Mouse (Mus musculus) CH12.LX (cell line): ENCODE measurements around the gene Pkdrej. TPM values are rescaled to one million over a fixed set of nuclear protein-coding genes. Genes with fewer than 3 reads are reported as not detected.

Experiments
- DNase-seq: peaks from one replicate; pipeline ENCODE4 v3.0.0-alpha.2; 2013; ENCODE audit errors: extremely low read depth
- H3K27ac ChIP-seq: 2 replicates; pipeline ENCODE4 v1.5.1; 2012; ENCODE audit warnings: low read depth, mild to moderate bottlenecking, control low read depth, moderate library complexity; ENCODE audit not compliant: insufficient read depth
- H3K27me3 ChIP-seq: replicated peaks from 2 replicates; pipeline ENCODE3; 2012; ENCODE audit warnings: inconsistent platforms
- H3K36me3 ChIP-seq, 2 experiments: replicated peaks in 1 of 2; 2 replicates each; pipeline versions ENCODE3 to v1.6.1; 2012; ENCODE audit warnings: inconsistent platforms in 1 of 2, low read length in 1 of 2, mild to moderate bottlenecking in 1 of 2, mixed read lengths in 1 of 2, moderate library complexity in 1 of 2; ENCODE audit not compliant: control insufficient read depth in 1 of 2, insufficient read depth in 1 of 2
- H3K4me1 ChIP-seq, 2 experiments: 2 replicates each; pipeline ENCODE4 v1.6.1; 2012; ENCODE audit warnings: inconsistent platforms in 1 of 2, moderate library complexity in 1 of 2; ENCODE audit not compliant: insufficient read depth in 2 of 2, control insufficient read depth in 1 of 2
- H3K4me2 ChIP-seq: 2 replicates; pipeline ENCODE4 v1.6.1; 2012; ENCODE audit warnings: low read depth, mild to moderate bottlenecking, control low read depth; ENCODE audit not compliant: poor library complexity, insufficient read depth, severe bottlenecking
- H3K4me3 ChIP-seq, 3 experiments: fragments of 150-350 bp in 1 of 3; sonication (generic) in 1 of 3; replicated peaks in 1 of 3; 2 replicates each; pipeline versions ENCODE3 to v1.5.1; 2011 to 2012; ENCODE audit warnings: low read depth in 2 of 3, low read length in 2 of 3, mild to moderate bottlenecking in 2 of 3, moderate library complexity in 2 of 3, control low read depth in 1 of 3, improper control_type of control experiment in 1 of 3, inconsistent platforms in 1 of 3, mixed read lengths in 1 of 3; ENCODE audit not compliant: poor library complexity in 1 of 3
- H3K79me2 ChIP-seq: replicated peaks from 2 replicates; pipeline ENCODE4 v1.6.1; 2012; ENCODE audit warnings: mild to moderate bottlenecking, moderate library complexity; ENCODE audit not compliant: control insufficient read depth, poor library complexity, insufficient read depth, severe bottlenecking; ENCODE audit errors: extremely low read depth
- H3K9ac ChIP-seq: 2 replicates; pipeline ENCODE4 v1.6.1; 2012; ENCODE audit warnings: low read depth, mild to moderate bottlenecking, control low read depth, moderate library complexity; ENCODE audit not compliant: insufficient read depth
- H3K9me3 ChIP-seq: replicated peaks from 2 replicates; pipeline ENCODE3; 2012; ENCODE audit warnings: low read length, inconsistent platforms, mixed read lengths
- BHLHE40 ChIP-seq: IDR thresholded peaks from 2 replicates; pipeline ENCODE4 v1.6.1; 2011; ENCODE audit warnings: mild to moderate bottlenecking, low read depth, low read length, improper control_type of control experiment
- CHD2 ChIP-seq: IDR thresholded peaks from 2 replicates; pipeline ENCODE4 v1.6.1; 2011; ENCODE audit warnings: low read length, improper control_type of control experiment
- CTCF ChIP-seq, 2 experiments: IDR thresholded peaks in 1 of 2; conservative IDR thresholded peaks in 1 of 2; 2 replicates each; pipeline ENCODE4 v1.5.1; 2011 to 2012; ENCODE audit warnings: low read depth in 2 of 2, low read length in 2 of 2, improper control_type of control experiment in 1 of 2, inconsistent platforms in 1 of 2, mild to moderate bottlenecking in 1 of 2, moderate library complexity in 1 of 2
- GABPA ChIP-seq: IDR thresholded peaks from 2 replicates; pipeline ENCODE4 v1.6.1; 2012; ENCODE audit warnings: low read depth, low read length, improper control_type of control experiment, inconsistent platforms; ENCODE audit not compliant: insufficient replicate concordance
- JUN ChIP-seq: IDR thresholded peaks from 2 replicates; pipeline ENCODE4 v1.6.1; 2011; ENCODE audit warnings: low read depth, mild to moderate bottlenecking, low read length, improper control_type of control experiment, moderate library complexity; ENCODE audit not compliant: insufficient read depth
- MAX ChIP-seq: IDR thresholded peaks from 2 replicates; pipeline ENCODE4 v1.6.1; 2011; ENCODE audit warnings: low read length, improper control_type of control experiment
- MEF2A ChIP-seq: IDR thresholded peaks from 2 replicates; pipeline ENCODE4 v1.6.1; 2014; ENCODE audit warnings: low read depth, mild to moderate bottlenecking, inconsistent platforms, low read length, improper control_type of control experiment, borderline replicate concordance
- MXI1 ChIP-seq: IDR thresholded peaks from 2 replicates; pipeline ENCODE4 v1.6.1; 2011; ENCODE audit warnings: mild to moderate bottlenecking, low read depth, low read length, improper control_type of control experiment
- MYC ChIP-seq: IDR thresholded peaks from 2 replicates; pipeline ENCODE4 v1.6.1; 2011; ENCODE audit warnings: low read depth, mild to moderate bottlenecking, improper control_type of control experiment, low read length
- POLR2AphosphoS2 ChIP-seq: IDR thresholded peaks from 2 replicates; pipeline ENCODE4 v1.6.1; 2011; ENCODE audit warnings: low read depth, low read length, improper control_type of control experiment
- RAD21 ChIP-seq: IDR thresholded peaks from 2 replicates; pipeline ENCODE4 v1.6.1; 2011; ENCODE audit warnings: low read depth, mild to moderate bottlenecking, low read length, improper control_type of control experiment, moderate library complexity
- SIN3A ChIP-seq: IDR thresholded peaks from 2 replicates; pipeline ENCODE4 v1.6.1; 2012; ENCODE audit warnings: low read length, improper control_type of control experiment, inconsistent platforms
- SMC3 ChIP-seq: IDR thresholded peaks from 2 replicates; pipeline ENCODE4 v1.6.1; 2011; ENCODE audit warnings: low read depth, low read length, improper control_type of control experiment
- TBP ChIP-seq: conservative IDR thresholded peaks from 2 replicates; pipeline ENCODE4 v1.6.1; 2011; ENCODE audit warnings: low read depth, low read length, improper control_type of control experiment
- ZMIZ1 ChIP-seq: IDR thresholded peaks from 2 replicates; pipeline ENCODE4 v1.6.1; 2012; ENCODE audit warnings: low read depth, mild to moderate bottlenecking, inconsistent platforms, low read length, improper control_type of control experiment
- ZNF384 ChIP-seq: IDR thresholded peaks from 2 replicates; pipeline ENCODE4 v1.6.1; 2012; ENCODE audit warnings: low read depth, low read length, improper control_type of control experiment, inconsistent platforms
- dilution Hi-C: fragments of 300-500 bp; cut with MboI; formaldehyde crosslinking; loops from 2 replicates; pipeline ENCODE4 v1.14.3; 2020; ENCODE audit warnings: low sequenced_read_pairs; ENCODE audit not compliant: extremely low pct_unique_long_range_greater_than_20kb, extremely low pct_ligation_motif_present
- in situ Hi-C: fragments of 300-500 bp; cut with MboI; formaldehyde crosslinking; loops from 3 replicates; pipeline ENCODE4 v1.14.3; 2019; ENCODE audit warnings: low sequenced_read_pairs, low pct_ligation_motif_present, low pct_unique_long_range_greater_than_20kb, mixed read lengths
- polyA plus RNA-seq: library from polyadenylated mRNA; unstranded; fragments of >175 nt; gene quantifications from 2 replicates; pipeline ENCODE4 v1.2.1, GENCODE M21; 2012; ENCODE audit warnings: low read depth; ENCODE audit not compliant: insufficient read length
- total RNA-seq, 2 experiments: library from RNA; depleted of rRNA; stranded (reverse); fragments of 300-350 nt in 1 of 2; fragments of >200 nt in 1 of 2; gene quantifications; 2 replicates each; pipeline ENCODE4 v1.2.3; 2012 to 2014

The Pkdrej gene
- total and polyA plus RNA-seq, 3 experiments = not detected

DNA sequence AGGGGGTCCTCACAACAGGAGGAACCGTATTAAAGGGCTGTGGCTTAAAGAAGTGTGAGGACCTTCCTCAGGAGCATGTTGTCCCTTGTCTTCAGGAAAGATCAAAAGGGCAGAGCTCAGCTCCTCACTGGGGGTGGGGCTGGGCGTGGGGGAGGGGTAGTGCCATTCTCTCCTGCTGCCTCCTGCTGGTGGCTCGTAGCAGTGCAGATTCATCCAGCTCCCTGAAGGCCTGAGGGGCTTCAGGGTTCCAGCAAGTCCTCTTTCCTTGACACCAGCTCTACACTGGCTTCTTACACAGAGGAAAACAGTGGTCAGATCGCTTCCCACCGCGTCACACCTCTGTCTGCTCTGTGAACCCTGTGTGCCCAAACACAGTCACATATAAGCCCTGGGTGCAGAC lies 19.4 kb upstream of the Pkdrej start:
- 0 out of 4 replicates have a peak, but pooled peaks cover 0 to 2% of the 10 kb centered on the region in 2 experiments for H3K4me1 ChIP-seq
- in situ Hi-C loops (no loop called here), dilution Hi-C loops (no loop called here)
- no peaks in the 10 kb centered on the region for H3K27me3 ChIP-seq
- no peak overlapping the region for H3K4me2 ChIP-seq
- H3K79me2 ChIP-seq = no peaks in the 10 kb centered on the region
- no peaks in the 10 kb centered on the region for H3K9me3 ChIP-seq
- H3K4me3 ChIP-seq = no peak overlapping the region
- H3K9ac ChIP-seq = no peak overlapping the region
- no peak for DNase-seq
- H3K27ac ChIP-seq = no peak overlapping the region
- TF ChIP-seq CHD2 = peak; percentile 93
- TF ChIP-seq ZNF384 = no peak
- no peak for TF ChIP-seq MAX
- no peak for TF ChIP-seq POLR2AphosphoS2
- TF ChIP-seq ZMIZ1 = no peak
- peak; percentile 49 to 69; a peak in 3 of 4 replicates for TF ChIP-seq CTCF (conservative IDR thresholded peaks at IDR 0.05 in 1 of 2, IDR thresholded peaks at IDR 0.05 in 1 of 2; ENCODE audit: low read depth in 2 of 2, low read length in 2 of 2)
- peak; percentile 16; the same call in 1 of the 2 replicates for TF ChIP-seq RAD21
- no peak for TF ChIP-seq MYC
- TF ChIP-seq SMC3 = peak; percentile 70
- peaks cover 0 to 48% of the 10 kb centered on the region in 2 experiments for H3K36me3 ChIP-seq

GRCm38 (mm10) chr15:85836887-85837286 lies 15.4 kb upstream of the Pkdrej start:
- dilution Hi-C loops (no loop called here), in situ Hi-C loops (no loop called here)
- no peak for DNase-seq
- TF ChIP-seq GABPA (no peak), BHLHE40 (no peak), MXI1 (no peak)
- H3K27ac ChIP-seq = no peak overlapping the region
- H3K4me2 ChIP-seq = no peak overlapping the region
- no peaks in the 10 kb centered on the region for H3K79me2 ChIP-seq
- no peaks in the 10 kb centered on the region for H3K9me3 ChIP-seq
- no peaks in the 10 kb centered on the region for H3K27me3 ChIP-seq
- H3K4me1 ChIP-seq = peaks cover 5 to 13% of the 10 kb centered on the region in 2 experiments
- H3K36me3 ChIP-seq = peaks cover 0 to 29% of the 10 kb centered on the region in 2 experiments
- no peak overlapping the region for H3K4me3 ChIP-seq
- H3K9ac ChIP-seq = no peak overlapping the region

GRCm38 (mm10) chr15:85835335-85835734 lies 13.8 kb upstream of the Pkdrej start:
- H3K27ac ChIP-seq = no peak overlapping the region
- H3K4me3 ChIP-seq = no peak overlapping the region
- no peak overlapping the region for H3K9ac ChIP-seq
- H3K36me3 ChIP-seq = peaks cover 0 to 21% of the 10 kb centered on the region in 2 experiments
- H3K4me2 ChIP-seq = no peak overlapping the region
- no peak for TF ChIP-seq TBP
- no peak for TF ChIP-seq JUN
- no peak for TF ChIP-seq MYC
- TF ChIP-seq CTCF (conservative IDR thresholded peaks at IDR 0.05 in 1 of 2, IDR thresholded peaks at IDR 0.05 in 1 of 2; ENCODE audit: low read depth in 2 of 2, low read length in 2 of 2) = peak; percentile 21 to 59; a peak in 2 of 4 replicates
- no peak for TF ChIP-seq MAX
- no peak for TF ChIP-seq MEF2A
- TF ChIP-seq ZNF384 = no peak
- TF ChIP-seq SIN3A = no peak
- no peak; the same call in none of the 2 replicates for TF ChIP-seq RAD21
- no peaks in the 10 kb centered on the region for H3K9me3 ChIP-seq
- in situ Hi-C loops = no loop called here
- H3K4me1 ChIP-seq = peaks cover 8 to 19% of the 10 kb centered on the region in 2 experiments
- DNase-seq = peak; percentile 26
- H3K79me2 ChIP-seq = no peaks in the 10 kb centered on the region
- H3K27me3 ChIP-seq = no peaks in the 10 kb centered on the region
- dilution Hi-C loops = no loop called here
